ENCODE assay signal across 28 mouse cellular contexts in the genomic region with DNA sequence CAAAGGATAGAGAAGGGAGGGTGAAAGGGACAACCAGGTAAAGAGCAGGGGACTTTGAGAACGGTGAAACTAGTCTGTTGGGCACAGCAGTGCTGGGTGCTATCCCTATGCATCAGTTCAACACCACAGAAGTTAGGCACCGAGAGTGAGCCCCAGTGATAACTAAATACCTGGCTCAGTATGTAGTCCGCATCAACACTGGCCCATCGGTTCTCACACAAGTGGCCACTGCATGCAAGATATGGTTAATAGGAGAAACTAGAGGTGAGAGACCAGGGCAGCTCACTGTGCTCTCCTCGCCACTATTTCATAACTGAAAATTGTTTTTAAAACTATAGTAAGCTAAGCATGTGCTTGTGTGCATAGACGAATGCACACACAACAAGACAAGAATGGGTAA.
"Had no signal": no experiment of that assay in that cellular context is flagged by ENCODE, and none has a peak within 500 bp of the region (broad histone marks: within the 10 kb centered on the region; RNA-seq: fewer than 3 reads in every experiment).

No protein-coding gene starts in this region.

- H3K36me3 ChIP-seq: embryonic facial prominence, embryonic 10.5 days; embryonic facial prominence, embryonic 12.5 days; embryonic facial prominence, embryonic 13.5 days; embryonic facial prominence, embryonic 15.5 days; forebrain, embryonic 10.5 days; forebrain, embryonic 12.5 days; forebrain, embryonic 15.5 days had no signal

- H3K9me3 ChIP-seq: embryonic facial prominence, embryonic 10.5 days; embryonic facial prominence, embryonic 12.5 days; embryonic facial prominence, embryonic 13.5 days; embryonic facial prominence, embryonic 15.5 days; forebrain, embryonic 10.5 days; forebrain, embryonic 12.5 days; forebrain, embryonic 13.5 days; forebrain, embryonic 15.5 days had no signal

- H3K9ac ChIP-seq: embryonic facial prominence, embryonic 12.5 days; embryonic facial prominence, embryonic 13.5 days; embryonic facial prominence, embryonic 15.5 days; forebrain, embryonic 12.5 days; forebrain, embryonic 13.5 days; forebrain, embryonic 15.5 days; forebrain, postnatal 0 days had no signal

- DNase-seq: cerebellum, adult 2 months; cerebellum, adult 8-10 months; cerebellum, adult 9-10 months; cerebellum, adult 9-11 months; cerebellum, postnatal 10 days; cerebellum, postnatal 14 days; cerebellum, postnatal 25 days; cerebellum, postnatal 36 days; embryo, embryonic 11 days; forebrain, postnatal 0 days; gastrocnemius, adult 2 months; gastrocnemius, postnatal 10 days; gastrocnemius, postnatal 14 days; gastrocnemius, postnatal 25 days; gastrocnemius, postnatal 36 days; heart, adult 18-20 months; heart, adult 2 months had no signal

- H3K4me2 ChIP-seq: embryonic facial prominence, embryonic 12.5 days; embryonic facial prominence, embryonic 13.5 days; embryonic facial prominence, embryonic 15.5 days; forebrain, embryonic 12.5 days; forebrain, embryonic 13.5 days; forebrain, embryonic 15.5 days had no signal

- H3K4me1 ChIP-seq: embryonic facial prominence, embryonic 10.5 days; embryonic facial prominence, embryonic 12.5 days; embryonic facial prominence, embryonic 13.5 days; embryonic facial prominence, embryonic 15.5 days had no signal

- H3K4me3 ChIP-seq: embryonic facial prominence, embryonic 10.5 days; embryonic facial prominence, embryonic 12.5 days; embryonic facial prominence, embryonic 13.5 days; embryonic facial prominence, embryonic 15.5 days; erythroblast, embryonic 14.5 days; forebrain, embryonic 10.5 days; forebrain, embryonic 12.5 days; forebrain, embryonic 13.5 days; forebrain, embryonic 15.5 days; gastrocnemius, adult 2 months; heart, adult 2 months had no signal

- H3K27me3 ChIP-seq: embryonic facial prominence, embryonic 12.5 days; embryonic facial prominence, embryonic 13.5 days; embryonic facial prominence, embryonic 15.5 days; forebrain, embryonic 12.5 days; forebrain, embryonic 13.5 days; forebrain, embryonic 15.5 days had no signal

- ATAC-seq: forebrain, embryonic 13.5 days; forebrain, embryonic 14.5 days; forebrain, embryonic 15.5 days; forebrain, embryonic 16.5 days; forebrain, postnatal 0 days had no signal

- H3K27ac ChIP-seq: embryonic facial prominence, embryonic 10.5 days; embryonic facial prominence, embryonic 12.5 days; embryonic facial prominence, embryonic 13.5 days; embryonic facial prominence, embryonic 15.5 days; forebrain, embryonic 10.5 days; forebrain, embryonic 12.5 days; forebrain, embryonic 13.5 days; forebrain, embryonic 15.5 days; gastrocnemius, adult 2 months; heart, adult 2 months had no signal
